Mouse (Mus musculus) hindbrain, embryonic 14.5 days (tissue): ENCODE results near the gene Cyp27b1. TPM values are rescaled to one million over a fixed set of nuclear protein-coding genes. Genes with fewer than 3 reads are reported as not detected.

Experiments
- ATAC-seq: fragments of 200-750 bp; cut with Nextera tagmentation; 2 replicates; pipeline ENCODE4 v1.8.0; 2017; ENCODE audit warnings: moderate number of reproducible peaks, mild to moderate bottlenecking, moderate TSS enrichment, moderate library complexity; ENCODE audit not compliant: low FRiP score
- DNase-seq: peaks from one replicate; pipeline ENCODE4 v3.0.0-alpha.2; 2015; ENCODE audit warnings: low spot score
- H3K27ac ChIP-seq: fragments of 300-500 bp; sonication (generic); 2 replicates; pipeline ENCODE4 v1.5.1; 2014; ENCODE audit warnings: mild to moderate bottlenecking, moderate library complexity
- H3K27me3 ChIP-seq: fragments of 300-500 bp; sonication (generic); 2 replicates; pipeline ENCODE4 v1.6.1; 2014; ENCODE audit warnings: mild to moderate bottlenecking, low read length, mixed read lengths; ENCODE audit not compliant: control insufficient read depth, insufficient read depth
- H3K36me3 ChIP-seq: fragments of 300-500 bp; sonication (generic); replicated peaks from 2 replicates; pipeline ENCODE4 v1.6.1; 2014; ENCODE audit not compliant: control insufficient read depth, insufficient read depth
- H3K4me1 ChIP-seq: fragments of 300-500 bp; sonication (generic); replicated peaks from 2 replicates; pipeline ENCODE4 v1.6.1; 2014; ENCODE audit warnings: antibody characterized with exemption, low read length, mixed read lengths; ENCODE audit not compliant: control insufficient read depth, insufficient read depth
- H3K4me2 ChIP-seq: fragments of 300-500 bp; sonication (generic); replicated peaks from 2 replicates; pipeline ENCODE4 v1.6.1; 2014; ENCODE audit warnings: mild to moderate bottlenecking, moderate library complexity
- H3K4me3 ChIP-seq: fragments of 300-500 bp; sonication (generic); replicated peaks from 2 replicates; pipeline ENCODE4 v1.5.1; 2014; ENCODE audit warnings: mild to moderate bottlenecking, low read length
- H3K9ac ChIP-seq: fragments of 300-500 bp; sonication (generic); 2 replicates; pipeline ENCODE4 v1.6.1; 2014
- H3K9me3 ChIP-seq: fragments of 300-500 bp; sonication (generic); 2 replicates; pipeline ENCODE4 v1.6.1; 2016; ENCODE audit warnings: low read length; ENCODE audit not compliant: control insufficient read depth
- WGBS: fragments of 180-500 bp; shearing (Covaris S2); extraction: QIAGEN DNeasy Blood & Tissue Kit; methylation state at CpG from one replicate; pipeline ENCODE4 v1.1.7; 2014; 5-methylcytosine and 5-hydroxymethylcytosine counted together
- microRNA counts: library from miRNA; unstranded; fragments of <30 nt; microRNA quantifications from one replicate; lab custom pipeline; 2016
- microRNA-seq: library from miRNA; unstranded; fragments of <30 nt; microRNA quantifications from one replicate; pipeline ENCODE4, GENCODE M21; 2016
- polyA plus RNA-seq: library from polyadenylated mRNA; unstranded; fragments of >200 nt; fragmentation: Nextera tagmentation; extraction: Ambion mirVana; gene quantifications from 2 replicates; pipeline ENCODE4 v1.2.1, GENCODE M21; 2014

Cyp27b1 gene
- polyA plus RNA-seq, 1 experiment from 2014 or later: not detected

DNA sequence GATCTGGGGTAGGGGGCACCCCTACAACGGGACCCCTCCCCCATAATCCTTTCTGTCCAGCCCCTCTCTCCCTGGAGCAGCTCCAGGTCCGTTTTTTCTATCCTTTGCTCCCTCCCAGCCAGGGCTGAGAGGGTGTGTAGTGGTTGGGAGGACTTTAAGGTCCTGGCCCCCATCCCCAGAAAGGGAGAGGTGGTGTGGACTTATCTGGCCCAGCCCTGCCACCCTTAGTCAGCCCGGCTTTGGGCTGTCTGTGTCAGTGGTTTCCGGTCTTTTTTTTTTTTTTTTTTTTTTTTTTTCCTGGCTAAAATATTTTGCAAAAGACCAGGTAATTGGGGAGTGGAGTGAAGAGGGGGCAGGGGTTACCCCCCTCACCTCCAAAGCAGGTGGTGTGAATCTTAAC, 44.7 kb downstream of the Cyp27b1 start:
- no peak for ATAC-seq

DNA sequence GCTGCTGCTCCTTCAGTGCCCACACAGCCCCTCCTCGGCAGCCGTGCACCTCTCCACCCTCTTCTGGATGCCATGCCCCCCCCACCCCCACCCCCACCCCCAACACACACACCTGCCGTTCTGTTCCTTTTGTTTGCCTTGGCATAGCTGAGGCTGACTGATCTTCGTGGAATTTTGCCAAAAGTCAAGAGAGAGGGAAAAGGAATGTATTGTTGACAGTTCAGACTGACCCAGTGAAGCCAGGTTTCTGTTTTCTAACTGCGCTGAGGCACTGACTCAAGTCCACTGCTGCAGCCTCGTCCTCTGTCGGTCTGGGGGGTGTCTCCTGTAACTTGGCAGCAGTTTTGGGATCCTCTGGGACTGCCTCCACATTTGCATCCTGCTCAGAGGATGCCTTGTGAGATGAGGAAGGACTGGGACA, 46.3 kb downstream of the Cyp27b1 start:
- H3K4me2 ChIP-seq: no peak overlapping the region
- H3K36me3 ChIP-seq: peaks cover 70% of the 10 kb centered on the region
- H3K9me3 ChIP-seq: no peaks in the 10 kb centered on the region
- DNase-seq (no peak), ATAC-seq (no peak)
- peak overlapping the region; percentile 63 for H3K27ac ChIP-seq
- H3K9ac ChIP-seq: no peak overlapping the region
- peaks cover 33% of the 10 kb centered on the region for H3K27me3 ChIP-seq
- 37% methylated on average over 7 of the region's 7 CpGs for WGBS
- H3K4me1 ChIP-seq: peaks cover 3% of the 10 kb centered on the region; the same call in 1 of the 2 replicates
- H3K4me3 ChIP-seq: no peak overlapping the region

More for the DNA sequence above, 44.7 kb downstream of the Cyp27b1 start:
- no peak for DNase-seq
- peaks cover 69% of the 10 kb centered on the region for H3K36me3 ChIP-seq
- H3K4me1 ChIP-seq: peaks cover 3% of the 10 kb centered on the region; the same call in 1 of the 2 replicates
- no peak overlapping the region for H3K9ac ChIP-seq
- H3K4me2 ChIP-seq: no peak overlapping the region
- H3K4me3 ChIP-seq: no peak overlapping the region
- no peak overlapping the region for H3K27ac ChIP-seq
- H3K9me3 ChIP-seq: no peaks in the 10 kb centered on the region
- WGBS: 39% methylated on average over 4 of the region's 4 CpGs
- H3K27me3 ChIP-seq: peaks cover 50% of the 10 kb centered on the region

DNA sequence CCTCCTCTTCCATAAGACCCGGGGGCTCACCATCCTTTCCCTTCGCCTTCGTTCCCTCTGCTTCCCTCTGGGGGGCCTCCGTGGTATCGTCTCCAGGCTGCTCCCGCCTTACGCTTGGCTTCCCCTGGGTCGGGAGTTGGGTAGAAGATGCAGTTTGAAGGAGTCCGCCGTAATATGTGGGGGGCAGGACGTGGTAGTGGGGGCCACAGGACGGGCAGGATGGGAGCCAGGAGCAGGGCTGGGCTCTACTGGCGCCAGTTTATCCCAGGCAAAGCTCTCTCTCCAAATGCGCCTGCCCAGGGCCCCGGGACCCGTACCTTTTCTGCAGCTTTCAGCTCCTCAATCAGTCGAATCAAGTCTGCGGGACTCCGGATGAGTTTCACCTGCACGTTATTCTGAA, 50.5 kb downstream of the Cyp27b1 start:
- no peak overlapping the region for H3K27ac ChIP-seq
- no peak overlapping the region for H3K4me2 ChIP-seq
- ATAC-seq (no peak), DNase-seq (no peak)
- H3K4me3 ChIP-seq: no peak overlapping the region
- 74% methylated on average over 20 of the region's 20 CpGs for WGBS
- peaks cover 69% of the 10 kb centered on the region for H3K36me3 ChIP-seq
- H3K4me1 ChIP-seq: no peaks in the 10 kb centered on the region
- no peak overlapping the region for H3K9ac ChIP-seq
- no peaks in the 10 kb centered on the region for H3K9me3 ChIP-seq
- H3K27me3 ChIP-seq: no peaks in the 10 kb centered on the region

DNA sequence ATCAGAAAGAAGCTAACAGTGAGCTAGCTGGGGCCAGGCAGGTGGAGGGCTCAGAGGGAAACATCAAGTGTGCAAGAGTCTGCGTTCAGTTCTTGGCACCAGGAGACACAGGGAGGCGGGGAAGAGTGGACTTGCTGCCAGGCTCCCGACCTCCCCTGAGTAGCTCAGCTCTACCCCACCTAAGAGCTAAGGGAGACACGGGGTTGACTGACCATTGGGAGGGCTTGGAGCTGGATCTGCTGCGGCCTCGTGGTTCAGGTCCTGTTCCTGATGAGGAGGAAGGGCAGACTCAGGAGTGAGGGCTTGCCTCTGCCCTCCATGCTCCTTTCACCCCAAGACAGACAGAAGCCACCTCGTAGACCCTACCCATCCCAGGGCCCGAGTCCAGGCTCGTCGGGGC, 51.1 kb downstream of the Cyp27b1 start:
- Histone ChIP-seq H3K27me3 (no peaks in the 10 kb centered on the region), H3K36me3 (peaks cover 72% of the 10 kb centered on the region), H3K4me1 (no peaks in the 10 kb centered on the region), H3K27ac (no peak overlapping the region), H3K4me3 (no peak overlapping the region), H3K9me3 (no peaks in the 10 kb centered on the region), H3K9ac (no peak overlapping the region), H3K4me2 (no peak overlapping the region)
- no peak for DNase-seq
- 90% methylated on average over 10 of the region's 10 CpGs for WGBS
- ATAC-seq: no peak

DNA sequence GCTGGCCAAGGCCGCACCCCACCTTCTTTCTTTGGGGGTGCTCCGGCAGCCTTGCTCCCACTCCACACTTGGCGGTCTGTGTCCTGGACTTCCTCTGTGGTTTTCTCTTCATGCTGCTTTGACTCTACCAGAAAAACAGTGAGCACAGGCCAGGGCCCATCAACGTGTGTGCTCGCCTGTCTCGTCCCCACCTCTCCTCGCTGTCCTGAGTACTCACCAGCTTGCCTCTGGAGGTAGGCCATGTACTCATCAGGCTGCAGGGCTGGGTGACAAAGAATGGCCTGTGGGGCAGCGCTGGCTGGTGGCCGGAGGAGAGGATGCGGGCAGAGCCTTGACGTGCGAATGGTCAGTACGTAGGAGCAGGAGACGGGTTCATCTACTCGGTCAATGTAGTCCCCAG, 51.8 kb downstream of the Cyp27b1 start:
- Histone ChIP-seq H3K4me1 (no peaks in the 10 kb centered on the region), H3K27me3 (no peaks in the 10 kb centered on the region), H3K27ac (no peak overlapping the region), H3K9ac (no peak overlapping the region), H3K4me2 (no peak overlapping the region), H3K9me3 (no peaks in the 10 kb centered on the region), H3K36me3 (peaks cover 76% of the 10 kb centered on the region), H3K4me3 (no peak overlapping the region)
- DNase-seq (no peak), ATAC-seq (no peak)
- WGBS: 93% methylated on average over 15 of the region's 15 CpGs

DNA sequence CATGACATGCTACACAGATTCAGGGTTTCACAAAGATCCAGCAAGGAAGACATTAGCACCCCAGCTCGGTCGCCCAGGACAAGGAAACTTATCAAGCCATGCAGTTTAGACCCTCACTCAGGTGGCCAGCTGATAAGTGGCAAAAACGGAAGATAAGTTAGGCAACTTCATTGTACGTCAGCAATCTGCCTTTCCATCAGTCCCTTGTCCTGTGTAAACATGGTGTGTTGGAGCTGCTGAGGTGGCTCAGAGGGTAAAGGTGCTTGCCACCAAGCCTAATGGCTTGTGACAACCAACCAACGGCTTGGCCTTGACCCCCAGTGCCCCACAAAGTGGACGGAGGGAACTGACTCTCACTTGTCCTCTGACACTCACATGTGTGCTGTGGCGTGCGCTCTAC, 52.4 kb downstream of the Cyp27b1 start:
- no peaks in the 10 kb centered on the region for H3K9me3 ChIP-seq
- H3K27ac ChIP-seq: no peak overlapping the region
- 92% methylated on average over 8 of the region's 8 CpGs for WGBS
- H3K36me3 ChIP-seq: peaks cover 73% of the 10 kb centered on the region
- H3K27me3 ChIP-seq: no peaks in the 10 kb centered on the region
- H3K4me3 ChIP-seq: no peak overlapping the region
- no peak for ATAC-seq
- H3K4me1 ChIP-seq: no peaks in the 10 kb centered on the region
- no peak for DNase-seq
- H3K9ac ChIP-seq: no peak overlapping the region
- no peak overlapping the region for H3K4me2 ChIP-seq

DNA sequence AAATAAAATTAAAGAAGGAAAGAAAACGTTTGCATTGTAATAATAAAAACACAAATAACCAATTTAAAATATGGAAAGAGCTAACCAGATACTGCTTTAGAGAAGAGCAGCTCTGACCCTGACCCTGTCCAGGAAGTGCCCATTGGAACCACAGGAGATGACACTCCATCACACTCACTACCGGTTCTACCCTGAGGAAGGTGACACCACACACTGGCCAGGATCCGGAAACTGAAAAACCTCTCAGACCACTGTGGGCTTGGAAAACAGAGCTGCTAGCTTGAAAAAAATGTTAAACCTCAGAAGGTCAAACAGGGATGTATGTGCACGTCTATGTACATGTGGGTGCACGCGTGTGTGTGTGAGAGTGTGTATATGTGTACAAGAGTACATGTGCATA, 53.1 kb downstream of the Cyp27b1 start:
- H3K4me2 ChIP-seq: no peak overlapping the region
- no peaks in the 10 kb centered on the region for H3K27me3 ChIP-seq
- H3K4me1 ChIP-seq: no peaks in the 10 kb centered on the region
- no peak overlapping the region for H3K9ac ChIP-seq
- no peak overlapping the region for H3K4me3 ChIP-seq
- peaks cover 70% of the 10 kb centered on the region for H3K36me3 ChIP-seq
- no peak for DNase-seq
- no peak for ATAC-seq
- 88% methylated on average over 6 of the region's 6 CpGs for WGBS
- no peak overlapping the region for H3K27ac ChIP-seq
- no peaks in the 10 kb centered on the region for H3K9me3 ChIP-seq

MicroRNAs within 50 kb of the gene (microRNA counts, 519-probe panel; counts per million panel counts)
- microRNA mmu-miR-546 (lab: Ali Mortazavi, UCI): not detected

Small RNA genes lying within 50 kb of the gene (microRNA-seq; reads per million reads assigned to microRNA genes)
- gene Mir546: not detected

Other genes starting within 250 kb of the Cyp27b1 start
- 15.9 and 16.5 TPM in 2 replicates for gene Atp23, start 146.9 kb upstream of the Cyp27b1 start, polyA plus RNA-seq
- 22.9 and 25.0 TPM in 2 replicates for gene Ctdsp2, start 69.5 kb upstream of the Cyp27b1 start, polyA plus RNA-seq
- gene Avil, start 47.5 kb upstream of the Cyp27b1 start, polyA plus RNA-seq: 0.60 and 2.5 TPM in 2 replicates
- gene Tsfm, start 17.4 kb upstream of the Cyp27b1 start, polyA plus RNA-seq: 59.1 and 65.0 TPM in 2 replicates
- 19.5 and 22.1 TPM in 2 replicates for gene Mettl1, start 6.8 kb upstream of the Cyp27b1 start, polyA plus RNA-seq
- gene Eef1akmt3, start 6.7 kb upstream of the Cyp27b1 start, polyA plus RNA-seq: 0.13 and 0.25 TPM in 2 replicates
- gene March9, start 11.9 kb downstream of the Cyp27b1 start, polyA plus RNA-seq: 12.0 and 12.9 TPM in 2 replicates
- 764 and 784 TPM in 2 replicates for gene Cdk4, start 15.3 kb downstream of the Cyp27b1 start, polyA plus RNA-seq
- gene Tspan31, start 22.0 kb downstream of the Cyp27b1 start, polyA plus RNA-seq: 54.4 and 83.3 TPM in 2 replicates
- gene Agap2, start 27.0 kb downstream of the Cyp27b1 start, polyA plus RNA-seq: 6.7 and 8.2 TPM in 2 replicates
- 78.1 and 83.0 TPM in 2 replicates for gene Os9, start 72.9 kb downstream of the Cyp27b1 start, polyA plus RNA-seq
- 73.7 and 79.1 TPM in 2 replicates for gene B4galnt1, start 117.0 kb downstream of the Cyp27b1 start, polyA plus RNA-seq
- 0.94 and 0.99 TPM in 2 replicates for gene Slc26a10, start 132.4 kb downstream of the Cyp27b1 start, polyA plus RNA-seq
- 23.5 and 25.5 TPM in 2 replicates for gene Arhgef25, start 141.8 kb downstream of the Cyp27b1 start, polyA plus RNA-seq
- gene Dtx3, start 147.5 kb downstream of the Cyp27b1 start, polyA plus RNA-seq: 223 and 231 TPM in 2 replicates
- gene Pip4k2c, start 163.3 kb downstream of the Cyp27b1 start, polyA plus RNA-seq: 16.8 and 17.1 TPM in 2 replicates
- 118 and 129 TPM in 2 replicates for gene Kif5a, start 215.1 kb downstream of the Cyp27b1 start, polyA plus RNA-seq
- gene Dctn2, start 218.1 kb downstream of the Cyp27b1 start, polyA plus RNA-seq: 281 and 296 TPM in 2 replicates
- gene Mbd6, start 240.8 kb downstream of the Cyp27b1 start, polyA plus RNA-seq: 16.2 and 20.0 TPM in 2 replicates